Mouse (Mus musculus) G1E-ER4 (cell line): ENCODE data around the gene Lrrc4c. TPM values are rescaled to one million over a fixed set of nuclear protein-coding genes. Genes with fewer than 3 reads are reported as not detected.

Source experiments
- GATA1 ChIP-seq: IDR thresholded peaks from one replicate; pipeline ENCODE4 v1.8.0; 2012; ENCODE audit warnings: low read length, inconsistent platforms
- polyA plus RNA-seq: library from polyadenylated mRNA; stranded (reverse); fragments of >175 nt; gene quantifications from 2 replicates; pipeline ENCODE4 v1.2.3, GENCODE M21; 2012

Lrrc4c gene
- polyA plus RNA-seq, 1 experiment: not detected

- TF ChIP-seq GATA1: no peak
Observed at GRCm38 (mm10) chr2:97652711-97653110, 1334.7 kb downstream of the Lrrc4c start.
